Mouse (Mus musculus) ES-Bruce4 (cell line): ENCODE measurements at regions not wholly inside any gene's neighbourhood (a gene's known extent, or its start where the extent isn't known, plus 50 kb on each side); places are given as distances from the start of the nearest gene placed in this dataset.

Experiments used
- H3K27ac ChIP-seq: 2 replicates; pipeline ENCODE4 v1.5.1; 2012; ENCODE audit warnings: low read length, inconsistent platforms; ENCODE audit not compliant: insufficient read depth
- H3K27me3 ChIP-seq: 2 replicates; pipeline ENCODE4 v1.6.1; 2012; ENCODE audit warnings: mild to moderate bottlenecking, low read length, inconsistent platforms; ENCODE audit not compliant: control insufficient read depth, poor library complexity, insufficient read depth, severe bottlenecking
- H3K36me3 ChIP-seq: 2 replicates; pipeline ENCODE4 v1.6.1; 2012; ENCODE audit warnings: inconsistent platforms, mild to moderate bottlenecking, low read length, moderate library complexity; ENCODE audit not compliant: control insufficient read depth, poor library complexity, insufficient read depth, severe bottlenecking
- H3K4me1 ChIP-seq: one replicate; pipeline ENCODE4 v1.8.1; 2011; ENCODE audit warnings: low read length; ENCODE audit not compliant: control insufficient read depth, insufficient read depth
- H3K4me3 ChIP-seq: 2 replicates; pipeline ENCODE4 v1.5.1; 2011; ENCODE audit warnings: low read depth, mild to moderate bottlenecking, low read length
- H3K9ac ChIP-seq: 2 replicates; pipeline ENCODE4 v1.6.1; 2012; ENCODE audit warnings: low read depth, mild to moderate bottlenecking, inconsistent platforms; ENCODE audit not compliant: poor library complexity, severe bottlenecking
- H3K9me3 ChIP-seq: replicated peaks from 2 replicates; pipeline ENCODE4 v1.6.1; 2012; ENCODE audit warnings: mild to moderate bottlenecking, low read length, inconsistent platforms; ENCODE audit not compliant: control insufficient read depth, poor library complexity, insufficient read depth, severe bottlenecking
- CTCF ChIP-seq: IDR thresholded peaks from one replicate; pipeline ENCODE4 v1.8.1; 2011; ENCODE audit warnings: low read depth, low read length
- EP300 ChIP-seq: IDR thresholded peaks from 2 replicates; pipeline ENCODE4 v1.6.1; 2011; ENCODE audit warnings: low read depth, low read length; ENCODE audit not compliant: insufficient read depth
- POLR2A ChIP-seq: IDR thresholded peaks from one replicate; pipeline ENCODE4 v1.8.1; 2011; ENCODE audit warnings: low read length; ENCODE audit not compliant: insufficient read depth

- H3K27me3 ChIP-seq, result no peaks in the 10 kb centered on the region
- H3K27ac ChIP-seq, result no peak overlapping the region
- TF ChIP-seq POLR2A (no peak), EP300 (no peak), CTCF (no peak)
- no peak overlapping the region for H3K9ac ChIP-seq
- H3K36me3 ChIP-seq, result no peaks in the 10 kb centered on the region
- H3K9me3 ChIP-seq, result no peaks in the 10 kb centered on the region
- H3K4me1 ChIP-seq, result no peaks in the 10 kb centered on the region
- no peak overlapping the region for H3K4me3 ChIP-seq
Measured at GRCm38 (mm10) chr12:71618956-71619355, 211.9 kb upstream of the Daam1 start.

- H3K9me3 ChIP-seq, result no peaks in the 10 kb centered on the region
- no peaks in the 10 kb centered on the region for H3K27me3 ChIP-seq
- H3K27ac ChIP-seq, result no peak overlapping the region
- no peaks in the 10 kb centered on the region for H3K4me1 ChIP-seq
- no peak overlapping the region for H3K9ac ChIP-seq
- no peaks in the 10 kb centered on the region for H3K36me3 ChIP-seq
- H3K4me3 ChIP-seq, result no peak overlapping the region
- TF ChIP-seq POLR2A (no peak), CTCF (no peak), EP300 (no peak)
Measured at GRCm38 (mm10) chr12:71619561-71619960, 211.3 kb upstream of the Daam1 start.

GRCm38 (mm10) chr12:71621542-71621941 is 209.3 kb upstream of the Daam1 start:
- Histone ChIP-seq H3K9me3 (no peaks in the 10 kb centered on the region), H3K4me1 (no peaks in the 10 kb centered on the region), H3K4me3 (no peak overlapping the region), H3K27me3 (no peaks in the 10 kb centered on the region), H3K27ac (no peak overlapping the region), H3K9ac (no peak overlapping the region), H3K36me3 (no peaks in the 10 kb centered on the region)
- TF ChIP-seq CTCF (no peak), POLR2A (no peak), EP300 (no peak)

GRCm38 (mm10) chr12:71622761-71623160 is 208.1 kb upstream of the Daam1 start:
- Histone ChIP-seq H3K9ac (no peak overlapping the region), H3K27me3 (no peaks in the 10 kb centered on the region), H3K9me3 (no peaks in the 10 kb centered on the region), H3K4me1 (no peaks in the 10 kb centered on the region), H3K36me3 (no peaks in the 10 kb centered on the region), H3K27ac (no peak overlapping the region), H3K4me3 (no peak overlapping the region)
- TF ChIP-seq CTCF, result no peak
- TF ChIP-seq EP300, result no peak
- no peak for TF ChIP-seq POLR2A

GRCm38 (mm10) chr12:71623271-71623670 is 207.6 kb upstream of the Daam1 start:
- Histone ChIP-seq H3K27ac (no peak overlapping the region), H3K27me3 (no peaks in the 10 kb centered on the region), H3K4me3 (no peak overlapping the region), H3K9me3 (no peaks in the 10 kb centered on the region), H3K4me1 (no peaks in the 10 kb centered on the region), H3K9ac (no peak overlapping the region), H3K36me3 (no peaks in the 10 kb centered on the region)
- TF ChIP-seq POLR2A (no peak), CTCF (no peak), EP300 (no peak)

GRCm38 (mm10) chr12:71624076-71624475 is 206.8 kb upstream of the Daam1 start:
- H3K4me1 ChIP-seq, result no peaks in the 10 kb centered on the region
- H3K27me3 ChIP-seq, result no peaks in the 10 kb centered on the region
- no peak overlapping the region for H3K4me3 ChIP-seq
- no peaks in the 10 kb centered on the region for H3K9me3 ChIP-seq
- H3K9ac ChIP-seq, result no peak overlapping the region
- no peak for TF ChIP-seq EP300
- TF ChIP-seq POLR2A, result no peak
- TF ChIP-seq CTCF, result no peak
- H3K27ac ChIP-seq, result no peak overlapping the region
- no peaks in the 10 kb centered on the region for H3K36me3 ChIP-seq
